Mouse (Mus musculus): ENCODE results near the gene Glipr1.
"Not testable (repeated sequence)": the region's sequence is repeated elsewhere in the genome, so short reads cannot be mapped to it uniquely, and the experiment has no call there.

DNA sequence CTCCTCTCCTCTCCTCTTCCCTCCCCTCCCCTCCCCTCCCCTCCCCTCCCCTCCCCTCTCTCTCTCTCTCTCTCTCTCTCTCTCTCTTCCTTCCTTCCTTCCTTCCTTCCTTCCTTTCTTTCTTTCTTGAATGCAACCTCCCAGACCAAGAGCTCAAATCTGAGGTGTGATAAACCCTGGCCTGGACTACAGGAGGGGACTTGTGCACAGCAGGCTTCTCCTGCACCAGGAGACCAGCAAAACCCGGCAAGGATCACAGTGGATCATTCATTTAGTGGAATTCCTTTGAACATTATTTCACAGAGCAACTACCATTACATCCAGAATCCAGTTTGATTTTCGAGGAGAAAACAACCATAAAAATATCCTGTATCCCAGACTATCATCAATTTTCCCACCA, 49.5 kb upstream of the Glipr1 start:
- TF ChIP-seq CTCF, EP300 (IDR thresholded peaks at IDR 0.05; ENCODE audit: low read depth): not testable (repeated sequence)
